Mouse (Mus musculus) heart, embryonic 12.5 days (tissue): ENCODE results near the gene Olfr594. TPM values are rescaled to one million over a fixed set of nuclear protein-coding genes. Genes with fewer than 3 reads are reported as not detected.
"Not testable (repeated sequence)": the region's sequence is repeated elsewhere in the genome, so short reads cannot be mapped to it uniquely, and the experiment has no call there.

Experiments used
- ATAC-seq: fragments of 200-750 bp; cut with Nextera tagmentation; 2 replicates; pipeline ENCODE4 v1.8.0; 2017; ENCODE audit warnings: moderate TSS enrichment, moderate library complexity; ENCODE audit not compliant: insufficient number of reproducible peaks, low FRiP score
- H3K27ac ChIP-seq: fragments of 300-500 bp; sonication (generic); 2 replicates; pipeline ENCODE4 v1.5.1; 2016; ENCODE audit warnings: mild to moderate bottlenecking, moderate library complexity; ENCODE audit not compliant: poor library complexity, severe bottlenecking
- H3K27me3 ChIP-seq: fragments of 300-500 bp; sonication (generic); replicated peaks from 2 replicates; pipeline ENCODE4 v1.6.1; 2016; ENCODE audit warnings: mild to moderate bottlenecking, moderate library complexity
- H3K36me3 ChIP-seq: fragments of 300-500 bp; sonication (generic); 2 replicates; pipeline ENCODE4 v1.6.1; 2016; ENCODE audit warnings: mild to moderate bottlenecking, moderate library complexity
- H3K4me1 ChIP-seq: fragments of 300-500 bp; sonication (generic); replicated peaks from 2 replicates; pipeline ENCODE4 v1.6.1; 2016; ENCODE audit warnings: mild to moderate bottlenecking
- H3K4me2 ChIP-seq: fragments of 300-500 bp; sonication (generic); 2 replicates; pipeline ENCODE4 v1.6.1; 2016; ENCODE audit warnings: mild to moderate bottlenecking, moderate library complexity
- H3K4me3 ChIP-seq: fragments of 300-500 bp; sonication (generic); 2 replicates; pipeline ENCODE4 v1.5.1; 2016; ENCODE audit warnings: mild to moderate bottlenecking
- H3K9ac ChIP-seq: fragments of 300-500 bp; sonication (generic); 2 replicates; pipeline ENCODE4 v1.6.1; 2016; ENCODE audit warnings: mild to moderate bottlenecking, moderate library complexity
- H3K9me3 ChIP-seq: fragments of 300-500 bp; sonication (generic); replicated peaks from 2 replicates; pipeline ENCODE4 v1.6.1; 2016; ENCODE audit warnings: mild to moderate bottlenecking, moderate library complexity
- WGBS: fragments of 180-500 bp; shearing (Covaris S2); methylation state at CpG from one replicate; pipeline ENCODE4 v1.1.7; 2016; 5-methylcytosine and 5-hydroxymethylcytosine counted together
- microRNA-seq: library from miRNA; unstranded; fragments of <30 nt; microRNA quantifications from one replicate; pipeline ENCODE4, GENCODE M21; 2017
- polyA plus RNA-seq: library from polyadenylated mRNA; unstranded; fragments of >200 nt; fragmentation: Nextera tagmentation; extraction: Ambion mirVana; gene quantifications from 2 replicates; pipeline ENCODE4 v1.2.1, GENCODE M21; 2016

Olfr594 gene
- polyA plus RNA-seq = not detected in 2 replicates

DNA sequence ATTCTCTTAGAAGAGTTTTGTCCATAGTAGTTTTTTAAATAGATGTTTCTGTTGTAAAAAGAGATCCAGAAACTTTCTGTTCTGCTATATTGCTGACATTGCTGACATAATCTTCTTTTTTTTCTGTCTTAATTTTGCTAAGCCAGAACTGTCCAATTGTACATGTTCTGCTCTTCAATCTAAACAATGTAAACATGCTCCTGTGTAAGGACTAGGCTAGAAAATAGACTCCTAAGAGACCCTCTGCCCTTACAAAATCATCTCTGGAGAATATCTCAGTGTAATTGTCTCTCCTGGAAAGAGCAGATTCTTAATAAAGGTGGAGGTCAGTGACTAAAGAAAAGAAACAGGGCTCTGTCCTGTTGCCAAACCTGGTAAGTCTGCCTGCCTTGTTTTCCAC is at the start of gene Olfr594:
Gene Olfr594 (plus strand): TSS at position 301 of the 400 bp plus-strand sequence.
- no peak for ATAC-seq
- no peak within 1 kb of the TSS for H3K9ac ChIP-seq
- H3K4me3 ChIP-seq = no peak within 1 kb of the TSS
- H3K9me3 ChIP-seq = no peaks in the 10 kb centered on the region
- no peaks in the 10 kb centered on the region for H3K27me3 ChIP-seq
- no peak within 1 kb of the TSS for H3K27ac ChIP-seq
- H3K36me3 ChIP-seq = no peaks in the 10 kb centered on the region
- H3K4me1 ChIP-seq = no peaks in the 10 kb centered on the region
- no peak within 1 kb of the TSS for H3K4me2 ChIP-seq

DNA sequence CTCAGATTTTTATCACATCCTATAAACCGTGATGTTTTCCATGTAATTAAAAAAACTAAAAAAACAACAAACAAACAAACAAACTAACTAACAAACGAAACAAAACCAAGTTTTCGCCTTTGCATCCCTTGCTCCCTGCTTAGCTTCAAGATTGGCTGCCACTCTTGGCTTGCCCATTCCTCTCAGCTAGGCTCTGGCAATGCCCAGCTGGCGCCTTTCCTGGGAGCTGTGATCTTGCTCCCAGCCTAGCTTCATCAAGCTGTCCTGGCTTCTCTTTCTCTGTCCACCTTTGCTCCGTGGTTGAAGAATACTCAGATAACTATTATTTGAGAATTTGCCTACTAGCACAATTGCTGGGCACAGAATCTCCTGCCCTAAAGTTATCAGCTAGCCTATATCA is 47.1 kb upstream of the Olfr594 start:
- no peak for ATAC-seq
- Histone ChIP-seq H3K27ac (no peak overlapping the region), H3K9ac (no peak overlapping the region), H3K4me3 (no peak overlapping the region), H3K27me3 (no peaks in the 10 kb centered on the region), H3K9me3 (no peaks in the 10 kb centered on the region), H3K4me2 (no peak overlapping the region), H3K36me3 (no peaks in the 10 kb centered on the region), H3K4me1 (no peaks in the 10 kb centered on the region)
- 82% methylated on average over 5 of the region's 5 CpGs for WGBS

DNA sequence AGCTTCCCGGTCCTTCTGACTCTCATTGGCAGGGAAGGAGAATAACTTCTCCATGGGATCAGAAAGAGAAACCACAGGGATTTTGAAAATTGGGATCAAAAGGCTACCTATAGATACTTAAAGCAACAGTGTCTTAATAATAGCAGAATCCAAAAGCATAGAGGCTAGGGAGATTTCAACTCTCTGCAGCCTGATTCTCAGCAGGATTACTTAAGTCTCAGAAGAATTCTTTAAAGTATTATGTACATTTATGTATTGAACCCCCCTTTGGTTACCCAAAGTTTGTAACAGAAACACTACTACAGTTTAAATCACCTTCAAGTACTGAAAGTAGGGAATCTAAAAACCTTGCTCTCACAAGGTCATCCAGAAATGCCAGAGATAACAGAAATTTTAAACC is 38.6 kb upstream of the Olfr594 start, which contains the start of gene Olfr591:
Gene Olfr591 (minus strand): TSS at position 101 of the 400 bp plus-strand sequence.
- no peak within 1 kb of the TSS for H3K9ac ChIP-seq
- H3K36me3 ChIP-seq = no peaks in the 10 kb centered on the region
- no peak within 1 kb of the TSS for H3K27ac ChIP-seq
- 0 out of 2 replicates have a peak, but pooled peaks cover 5% of the 10 kb centered on the region for H3K9me3 ChIP-seq
- no peak for ATAC-seq
- H3K4me2 ChIP-seq = no peak within 1 kb of the TSS
- H3K4me1 ChIP-seq = no peaks in the 10 kb centered on the region
- WGBS = 74% methylated on average over 1 of the region's 1 CpGs
- no peak within 1 kb of the TSS for H3K4me3 ChIP-seq
- no peaks in the 10 kb centered on the region for H3K27me3 ChIP-seq

DNA sequence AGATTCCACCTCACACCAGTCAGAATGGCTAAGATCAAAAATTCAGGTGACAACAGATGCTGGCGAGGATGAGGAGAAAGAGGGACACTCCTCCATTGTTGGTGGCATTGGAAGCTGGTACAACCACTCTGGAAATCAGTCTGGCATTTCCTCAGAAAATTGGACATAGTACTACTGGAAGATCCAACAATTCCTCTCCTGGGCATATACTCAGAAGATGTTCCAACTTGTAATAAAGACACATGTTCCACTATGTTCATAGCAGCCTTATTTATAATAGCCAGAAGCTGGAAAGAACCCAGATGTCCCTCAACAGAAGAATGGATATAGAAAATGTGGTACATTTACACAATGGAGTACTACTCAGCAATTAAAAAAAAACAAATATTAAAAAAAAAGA is 32.3 kb upstream of the Olfr594 start, which contains the start of gene Olfr592:
Gene Olfr592 (plus strand): TSS at position 301 of the 400 bp plus-strand sequence.
- not testable (repeated sequence) for H3K4me1 ChIP-seq, H3K27me3 ChIP-seq, H3K9me3 ChIP-seq, H3K27ac ChIP-seq, H3K4me3 ChIP-seq, H3K9ac ChIP-seq, ATAC-seq, H3K4me2 ChIP-seq, H3K36me3 ChIP-seq
- WGBS = 52% methylated on average over 1 of the region's 1 CpGs

DNA sequence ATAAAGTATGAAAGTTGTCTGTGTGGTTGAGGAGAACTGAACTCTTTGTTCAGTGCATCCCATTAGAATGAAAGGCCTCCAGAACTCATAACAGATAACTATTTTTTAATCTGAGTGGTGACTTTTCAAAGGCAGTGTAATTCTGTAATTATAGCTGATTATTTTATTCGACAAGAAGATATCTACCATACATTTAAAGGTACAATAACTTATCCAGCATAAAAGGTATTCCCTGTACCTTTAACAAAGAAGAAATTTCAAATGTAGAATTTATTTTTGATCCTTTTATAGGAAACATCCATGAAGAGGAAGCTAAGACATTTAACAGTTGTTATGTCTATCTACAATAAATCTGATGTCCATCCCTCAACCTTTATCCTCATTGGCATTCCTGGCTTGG is 5.2 kb upstream of the Olfr594 start, which contains the start of gene Olfr593:
Gene Olfr593 (plus strand): TSS at position 301 of the 400 bp plus-strand sequence.
- no peak within 1 kb of the TSS for H3K9ac ChIP-seq
- 61% methylated on average over 1 of the region's 1 CpGs for WGBS
- H3K9me3 ChIP-seq = no peaks in the 10 kb centered on the region
- H3K27ac ChIP-seq = no peak within 1 kb of the TSS
- H3K4me3 ChIP-seq = no peak within 1 kb of the TSS
- H3K36me3 ChIP-seq = no peaks in the 10 kb centered on the region
- no peak within 1 kb of the TSS for H3K4me2 ChIP-seq
- H3K27me3 ChIP-seq = no peaks in the 10 kb centered on the region
- H3K4me1 ChIP-seq = no peaks in the 10 kb centered on the region
- ATAC-seq = no peak

DNA sequence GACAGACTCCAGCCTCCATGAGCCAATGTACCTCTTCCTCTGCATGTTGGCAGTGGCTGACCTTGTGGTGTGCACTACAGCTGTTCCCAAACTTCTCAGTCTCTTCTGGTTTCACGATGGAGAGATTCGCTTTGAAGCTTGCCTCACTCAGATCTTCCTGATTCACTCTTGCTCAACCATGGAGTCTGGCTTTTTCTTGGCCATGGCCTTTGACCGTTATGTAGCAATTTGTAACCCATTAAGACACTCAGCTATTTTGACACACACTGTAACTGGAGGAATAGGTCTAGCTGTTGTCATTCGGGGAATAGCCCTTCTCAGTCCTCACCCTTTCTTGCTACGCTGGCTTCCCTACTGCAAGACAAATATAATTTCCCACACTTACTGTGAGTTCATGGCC is 4.7 kb upstream of the Olfr594 start:
- H3K9ac ChIP-seq, H3K27me3 ChIP-seq, H3K4me2 ChIP-seq, H3K36me3 ChIP-seq, H3K4me3 ChIP-seq, H3K27ac ChIP-seq, ATAC-seq, H3K4me1 ChIP-seq, H3K9me3 ChIP-seq: not testable (repeated sequence)
- 80% methylated on average over 5 of the region's 5 CpGs for WGBS

DNA sequence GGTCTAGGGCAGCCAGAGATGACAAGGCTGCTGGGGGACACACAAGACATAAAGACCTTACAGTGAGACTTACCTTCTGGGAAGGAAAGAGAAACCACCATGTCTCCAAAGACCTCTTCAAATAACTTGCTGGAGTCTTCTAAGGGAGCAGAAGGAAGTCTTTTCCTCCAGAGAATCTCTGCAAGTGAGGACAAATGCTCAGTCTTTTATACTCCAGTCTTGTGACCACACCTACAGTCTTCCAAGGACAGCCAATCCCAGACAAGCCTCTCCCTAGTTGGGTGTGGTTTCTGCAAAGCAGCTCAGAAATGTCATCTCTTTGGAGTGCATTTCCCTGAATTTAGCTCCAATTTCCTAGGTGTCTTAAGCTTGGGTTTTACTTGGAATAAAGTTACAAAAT is 35.6 kb downstream of the Olfr594 start, which contains the start of gene Usp17ld:
Gene Usp17ld (minus strand): TSS at position 101 of the 400 bp plus-strand sequence.
- not testable (repeated sequence) for H3K4me2 ChIP-seq, H3K4me1 ChIP-seq, H3K4me3 ChIP-seq, H3K9me3 ChIP-seq, H3K36me3 ChIP-seq, H3K27ac ChIP-seq, H3K9ac ChIP-seq, ATAC-seq, H3K27me3 ChIP-seq

Small RNA genes lying within 50 kb of the gene (microRNA-seq; reads per million reads assigned to microRNA genes)
- gene Gm23550 = not detected
- gene Gm25171 = not detected

Other genes with a start within 250 kb of the Olfr594 start
- gene Olfr577, start 241.1 kb upstream of the Olfr594 start, polyA plus RNA-seq = not detected in 2 replicates
- not detected in 2 replicates for gene Olfr578, start 227.7 kb upstream of the Olfr594 start, polyA plus RNA-seq
- gene Olfr582, start 179.0 kb upstream of the Olfr594 start, polyA plus RNA-seq = not detected in 2 replicates
- not detected in 2 replicates for gene Olfr583, start 165.7 kb upstream of the Olfr594 start, polyA plus RNA-seq
- not detected in 2 replicates for gene Olfr584, start 135.1 kb upstream of the Olfr594 start, polyA plus RNA-seq
- not detected in 2 replicates for gene Olfr585, start 119.3 kb upstream of the Olfr594 start, polyA plus RNA-seq
- gene Olfr586, start 91.4 kb upstream of the Olfr594 start, polyA plus RNA-seq = not detected in 2 replicates
- gene Olfr588-ps1, start 76.1 kb upstream of the Olfr594 start, polyA plus RNA-seq = not detected in 2 replicates
- gene Olfr589, start 60.6 kb upstream of the Olfr594 start, polyA plus RNA-seq = not detected in 2 replicates
- gene Olfr591, start 38.7 kb upstream of the Olfr594 start, polyA plus RNA-seq = not detected in 2 replicates
- not detected in 2 replicates for gene Olfr592, start 32.2 kb upstream of the Olfr594 start, polyA plus RNA-seq
- not detected in 2 replicates for gene Olfr593, start 5.1 kb upstream of the Olfr594 start, polyA plus RNA-seq
- gene Usp17ld, start 35.5 kb downstream of the Olfr594 start, polyA plus RNA-seq = not detected in 2 replicates
- not detected in 2 replicates for gene Olfr596, start 88.7 kb downstream of the Olfr594 start, polyA plus RNA-seq
- gene Olfr597, start 99.3 kb downstream of the Olfr594 start, polyA plus RNA-seq = not detected in 2 replicates
- not detected in 2 replicates for gene Olfr598, start 106.6 kb downstream of the Olfr594 start, polyA plus RNA-seq
- not detected in 2 replicates for gene Olfr599, start 118.9 kb downstream of the Olfr594 start, polyA plus RNA-seq
- not detected in 2 replicates for gene Olfr600, start 132.7 kb downstream of the Olfr594 start, polyA plus RNA-seq
- not detected in 2 replicates for gene Olfr601, start 145.7 kb downstream of the Olfr594 start, polyA plus RNA-seq
- not detected in 2 replicates for gene Olfr603, start 169.2 kb downstream of the Olfr594 start, polyA plus RNA-seq
- gene Usp17lc, start 198.1 kb downstream of the Olfr594 start, polyA plus RNA-seq = not detected in 2 replicates
- not detected in 2 replicates for gene Olfr605, start 228.4 kb downstream of the Olfr594 start, polyA plus RNA-seq
- gene Olfr606, start 232.1 kb downstream of the Olfr594 start, polyA plus RNA-seq = not detected in 2 replicates
- 0.13 and 0.28 TPM in 2 replicates for gene Olfr607, start 247.2 kb downstream of the Olfr594 start, polyA plus RNA-seq